Mouse (Mus musculus) natural killer cell, adult 2 months (primary cell): ENCODE results near the gene Anxa4.

ENCODE experiments used
- DNase-seq, 2 experiments: peaks; one replicate each; pipeline ENCODE4 v3.0.0; 2022; ENCODE audit warnings: low spot score in 2 of 2

Gene Anxa4

GRCm38 (mm10) chr6:86754105-86754863 lies 39.1 kb downstream of the Anxa4 start:
- DNase-seq = no peak

DNA sequence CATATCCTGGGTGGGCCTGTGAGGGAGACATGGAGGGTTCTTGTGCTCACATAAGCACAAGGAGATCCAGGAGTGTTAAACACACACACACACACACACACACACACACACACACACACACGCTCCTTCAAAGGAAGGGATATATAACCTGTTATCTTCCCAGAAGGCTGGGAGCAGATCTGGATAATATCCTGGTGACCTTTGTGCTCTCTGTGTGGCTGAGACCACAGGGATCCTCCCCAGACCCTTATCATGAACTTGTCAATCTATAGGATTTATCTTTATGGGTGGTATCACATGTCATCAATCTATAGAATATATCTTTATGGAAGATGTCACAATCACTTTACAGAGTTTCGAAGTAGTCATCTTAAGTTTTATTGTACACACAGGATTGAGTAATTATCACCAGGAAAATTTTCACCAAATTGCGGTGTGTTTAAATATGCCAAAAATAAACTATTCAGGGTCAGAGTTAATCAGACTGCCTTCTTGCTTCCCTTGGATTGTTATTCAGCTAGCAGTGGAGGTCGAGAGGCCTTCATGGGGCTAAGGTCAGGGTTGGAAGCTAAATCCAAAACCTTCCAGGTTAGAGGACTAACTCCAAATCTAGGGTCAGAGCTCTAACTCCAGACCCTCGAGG lies 40.4 kb downstream of the Anxa4 start:
- DNase-seq = no peak

GRCm38 (mm10) chr6:86750961-86751360 lies 42.4 kb downstream of the Anxa4 start:
- no peak for DNase-seq

- no peak for DNase-seq
Observed at GRCm38 (mm10) chr6:86749817-86750216, 43.6 kb downstream of the Anxa4 start.

GRCm38 (mm10) chr6:86747171-86747570 lies 46.2 kb downstream of the Anxa4 start:
- peak; percentile 10 to 38 for DNase-seq

GRCm38 (mm10) chr6:86740652-86741051 lies 52.7 kb downstream of the Anxa4 start:
- no peak for DNase-seq

GRCm38 (mm10) chr6:86736830-86737229 lies 56.6 kb downstream of the Anxa4 start:
- no peak for DNase-seq

GRCm38 (mm10) chr6:86736313-86736712 lies 57.1 kb downstream of the Anxa4 start:
- DNase-seq = no peak

DNA sequence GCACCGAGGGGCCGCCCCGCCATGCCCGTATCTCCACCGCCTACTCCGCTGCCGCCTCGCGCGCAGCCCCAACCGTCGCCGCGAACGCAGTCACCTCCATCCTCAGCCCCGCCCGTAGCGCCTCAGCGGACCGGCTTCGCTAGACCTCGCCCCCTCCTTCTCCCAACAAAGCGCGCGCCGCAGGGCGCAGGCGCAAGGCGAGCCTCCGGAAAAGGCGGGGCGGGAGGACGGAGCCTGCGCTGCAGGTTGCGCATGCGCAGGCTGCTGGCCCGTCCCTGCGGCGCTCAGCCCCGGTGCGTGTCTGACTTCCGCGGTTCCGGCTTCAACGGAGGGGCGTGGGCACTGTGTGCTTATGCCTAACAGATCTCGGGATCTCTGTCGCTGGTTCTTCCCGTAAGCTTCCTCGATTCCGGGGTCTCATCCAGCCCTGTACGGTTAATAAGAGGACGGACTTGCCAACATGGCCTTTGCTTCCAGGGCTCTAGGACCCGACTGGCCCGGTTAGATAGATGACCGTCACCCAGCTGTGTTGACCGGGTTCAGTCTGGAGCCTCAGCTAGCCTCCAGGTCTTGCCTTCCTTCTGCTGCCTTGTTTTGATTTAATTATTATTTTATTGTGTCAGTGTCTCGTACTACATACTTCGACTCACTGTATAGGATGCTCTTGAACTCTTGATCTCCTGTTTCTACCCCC lies 60.1 kb downstream of the Anxa4 start, which contains the start of gene Gmcl1:
Gmcl1 (minus strand) TSS at position 201 of the 694 bp plus-strand sequence.
- DNase-seq = peak; percentile 92 to 94

- DNase-seq = no peak
Observed at GRCm38 (mm10) chr6:86732276-86733173, 60.9 kb downstream of the Anxa4 start.

GRCm38 (mm10) chr6:86728711-86729110 lies 64.7 kb downstream of the Anxa4 start:
- DNase-seq = no peak

GRCm38 (mm10) chr6:86721977-86722376 lies 71.4 kb downstream of the Anxa4 start:
- DNase-seq = no peak

DNA sequence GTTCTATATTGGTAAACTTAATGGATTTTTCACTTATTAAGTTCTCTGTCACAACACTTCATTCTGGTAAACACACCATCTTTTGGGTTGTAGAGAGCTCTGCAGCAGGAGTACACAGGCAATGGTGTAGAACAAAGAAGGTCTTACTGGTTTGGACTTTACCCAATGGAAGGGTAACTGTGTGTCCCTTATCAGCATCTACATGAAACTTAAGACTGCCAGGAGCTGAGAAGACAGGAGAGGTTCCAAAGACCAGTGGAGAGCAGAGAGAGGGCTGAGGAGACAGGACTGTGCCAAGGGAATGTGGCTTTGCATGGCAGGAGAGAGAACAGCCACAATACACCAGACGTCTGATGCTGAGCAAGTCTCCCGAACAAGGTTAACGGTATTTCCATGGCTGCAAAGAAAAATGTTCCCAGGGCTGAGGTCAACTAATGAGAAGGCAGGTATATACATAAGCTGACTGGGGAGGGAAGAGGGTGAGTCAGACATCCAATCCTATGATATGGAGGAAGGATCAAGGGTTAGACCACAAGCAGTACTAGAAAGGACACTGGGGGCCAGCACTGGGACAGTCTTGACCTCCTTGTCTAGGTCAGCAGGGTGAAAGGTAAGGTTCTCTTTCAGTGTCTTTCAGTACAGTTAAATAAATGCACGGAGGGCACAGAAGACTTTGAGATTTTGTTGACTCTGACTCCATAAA lies 85.2 kb downstream of the Anxa4 start:
- DNase-seq = no peak

GRCm38 (mm10) chr6:86702577-86702976 lies 90.8 kb downstream of the Anxa4 start:
- DNase-seq = no peak

DNA sequence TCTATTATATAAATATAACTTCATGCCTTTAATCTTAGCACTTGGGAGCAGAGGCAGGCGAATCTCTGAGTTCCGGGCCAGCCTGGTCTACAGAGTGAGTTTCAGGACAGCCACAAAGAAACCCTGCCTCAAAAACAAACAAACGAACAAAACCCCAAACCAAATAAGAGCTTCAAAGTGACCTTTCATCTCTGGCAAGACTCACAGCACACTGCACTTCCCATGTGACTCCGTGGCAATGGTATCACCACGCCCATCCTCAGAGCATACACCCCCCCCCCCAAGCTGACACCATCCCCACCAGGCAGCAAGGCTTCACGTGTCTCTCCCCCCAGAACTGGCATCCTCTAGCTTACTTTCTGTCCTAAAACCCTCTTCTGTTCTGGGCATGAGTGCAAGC lies 95.5 kb downstream of the Anxa4 start:
- no peak for DNase-seq

GRCm38 (mm10) chr6:86696213-86696612 lies 97.2 kb downstream of the Anxa4 start:
- DNase-seq = no peak

DNA sequence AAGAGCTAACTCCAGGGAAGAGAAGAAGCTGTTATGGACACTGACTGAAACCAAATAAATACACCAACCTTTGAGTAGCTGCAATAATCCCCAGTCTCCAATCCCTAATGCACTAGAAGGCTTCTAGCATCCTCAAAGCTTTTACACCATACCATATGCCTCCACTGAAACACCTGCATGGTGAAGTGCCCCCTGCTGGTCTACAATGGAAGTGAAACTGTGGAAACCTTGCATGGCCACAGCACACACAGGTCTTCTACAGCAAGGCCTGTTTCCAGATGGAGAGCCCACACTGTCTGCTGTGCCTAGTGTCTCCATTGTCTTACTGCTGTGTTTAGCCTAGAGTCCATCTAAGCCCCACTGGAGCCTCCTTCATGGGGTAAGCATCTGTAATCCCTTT lies 98.9 kb downstream of the Anxa4 start:
- DNase-seq = peak; percentile 62 to 74

- DNase-seq = no peak
Observed at GRCm38 (mm10) chr6:86689671-86690070, 103.7 kb downstream of the Anxa4 start.

GRCm38 (mm10) chr6:86686971-86687370 lies 106.4 kb downstream of the Anxa4 start:
- no peak for DNase-seq
